Mouse (Mus musculus) bone marrow, adult 2 months (tissue): ENCODE results near the gene Scrt2. TPM values are rescaled to one million over a fixed set of nuclear protein-coding genes. Genes with fewer than 3 reads are reported as not detected.

ENCODE experiments used
- H3K27ac ChIP-seq: fragments of 200-500 bp; 2 replicates; pipeline ENCODE4 v1.5.1; 2012; ENCODE audit warnings: low read depth, mild to moderate bottlenecking, control low read depth, inconsistent platforms, low read length; ENCODE audit not compliant: control insufficient read depth, poor library complexity, insufficient read depth
- H3K4me1 ChIP-seq: fragments of 200-500 bp; 2 replicates; pipeline ENCODE4 v1.6.1; 2011; ENCODE audit warnings: low read length; ENCODE audit not compliant: control insufficient read depth, insufficient read depth
- H3K4me3 ChIP-seq: fragments of 200-500 bp; replicated peaks from 2 replicates; pipeline ENCODE3; 2011; ENCODE audit warnings: mild to moderate bottlenecking, low read depth, low read length, control low read depth; ENCODE audit not compliant: control insufficient read depth
- CTCF ChIP-seq: fragments of 200-500 bp; IDR thresholded peaks from 2 replicates; pipeline ENCODE4 v1.5.1; 2011; ENCODE audit warnings: low read length, control low read depth; ENCODE audit not compliant: control insufficient read depth, insufficient read depth
- POLR2A ChIP-seq: fragments of 200-500 bp; IDR thresholded peaks from 2 replicates; pipeline ENCODE4 v1.6.1; 2011; ENCODE audit warnings: low read depth, mild to moderate bottlenecking, control low read depth, low read length, borderline replicate concordance; ENCODE audit not compliant: control insufficient read depth
- WGBS: fragments of 180-500 bp; shearing (Covaris S2); methylation state at CpG from one replicate; pipeline ENCODE4 v1.1.7; 2018; 5-methylcytosine and 5-hydroxymethylcytosine counted together
- polyA plus RNA-seq: library from polyadenylated mRNA; stranded (reverse); fragments of >200 nt; gene quantifications from 2 replicates; pipeline ENCODE4 v1.2.4, GENCODE M21; 2011; ENCODE audit warnings: low replicate concordance; ENCODE audit not compliant: missing spikeins, insufficient read depth, insufficient read length

Gene Scrt2
- polyA plus RNA-seq, 1 experiment = not detected

- WGBS = 57% methylated on average over 10 of the region's 10 CpGs
- no peak overlapping the region for H3K27ac ChIP-seq
- TF ChIP-seq CTCF (no peak), POLR2A (no peak)
Observed at GRCm38 (mm10) chr2:152139191-152139987, 58.1 kb downstream of the Scrt2 start.

DNA sequence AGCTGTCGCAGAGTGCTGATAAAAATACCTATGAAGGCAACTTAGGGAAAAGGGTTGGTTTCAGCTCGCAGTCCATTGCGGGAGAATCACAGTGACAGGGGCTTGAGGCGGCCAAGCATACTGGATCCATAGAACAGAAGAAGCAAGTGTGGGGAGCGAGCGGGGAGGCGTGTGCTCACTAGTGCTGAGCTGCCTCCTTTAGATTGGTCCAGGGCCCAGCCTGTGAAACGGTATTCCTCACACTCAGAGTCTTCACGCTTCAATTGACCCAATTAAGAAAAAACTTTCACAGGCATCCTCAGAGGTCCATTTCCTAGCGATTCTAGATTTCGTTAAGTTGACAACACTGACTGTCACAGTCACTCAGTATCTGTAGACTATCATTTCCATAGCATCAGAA, 59.6 kb downstream of the Scrt2 start:
- TF ChIP-seq POLR2A = no peak
- TF ChIP-seq CTCF = no peak
- no peak overlapping the region for H3K27ac ChIP-seq
- WGBS = 79% methylated on average over 11 of the region's 11 CpGs
- H3K4me1 ChIP-seq = no peaks in the 10 kb centered on the region
- H3K4me3 ChIP-seq = no peak overlapping the region

More at GRCm38 (mm10) chr2:152139191-152139987, 58.1 kb downstream of the Scrt2 start:
- Histone ChIP-seq H3K4me1 (no peaks in the 10 kb centered on the region), H3K4me3 (no peak overlapping the region)

DNA sequence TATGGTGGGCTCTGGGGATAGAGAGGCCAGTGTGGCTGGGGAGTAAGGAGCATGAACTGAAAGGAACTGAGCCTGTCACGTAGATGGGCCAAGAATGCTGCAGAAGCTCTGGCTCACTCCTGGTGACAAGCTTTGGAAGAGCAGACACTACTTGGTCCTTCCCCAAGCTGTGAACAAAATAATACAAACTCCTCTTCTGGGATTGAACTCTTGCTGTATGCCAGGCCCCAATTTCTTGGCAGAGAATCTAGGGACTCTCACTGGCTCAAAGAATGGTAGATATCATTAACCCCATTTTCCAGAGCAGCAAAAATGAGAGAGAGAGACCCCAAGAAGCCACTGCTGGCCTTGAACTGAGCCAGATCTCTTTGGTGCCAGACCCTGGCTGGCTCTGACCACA, 60.2 kb downstream of the Scrt2 start:
- Histone ChIP-seq H3K27ac (no peak overlapping the region), H3K4me3 (no peak overlapping the region), H3K4me1 (no peaks in the 10 kb centered on the region)
- TF ChIP-seq CTCF = no peak
- no peak for TF ChIP-seq POLR2A
- WGBS = 50% methylated on average over 1 of the region's 1 CpGs

- Histone ChIP-seq H3K27ac (no peak overlapping the region), H3K4me1 (no peaks in the 10 kb centered on the region), H3K4me3 (no peak overlapping the region)
- 9% methylated on average over 13 of the region's 13 CpGs for WGBS
- TF ChIP-seq CTCF (no peak), POLR2A (no peak)
Observed at GRCm38 (mm10) chr2:152142046-152142445, 60.7 kb downstream of the Scrt2 start.

- TF ChIP-seq POLR2A (no peak), CTCF (no peak)
- Histone ChIP-seq H3K27ac (no peak overlapping the region), H3K4me1 (no peaks in the 10 kb centered on the region), H3K4me3 (no peak overlapping the region)
- 5% methylated on average over 11 of the region's 11 CpGs for WGBS
Observed at GRCm38 (mm10) chr2:152142571-152142970, 61.2 kb downstream of the Scrt2 start.

GRCm38 (mm10) chr2:152143279-152144157, 62.2 kb downstream of the Scrt2 start, which contains the start of gene Tcf15:
TSS of gene Tcf15 (plus strand) at chr2:152143561.
- no peaks in the 10 kb centered on the region for H3K4me1 ChIP-seq
- no peak within 1 kb of the TSS for H3K4me3 ChIP-seq
- WGBS = 2% methylated on average over 118 of the region's 118 CpGs
- TF ChIP-seq POLR2A = no peak
- TF ChIP-seq CTCF = no peak
- no peak within 1 kb of the TSS for H3K27ac ChIP-seq

- 26% methylated on average over 9 of the region's 9 CpGs for WGBS
- TF ChIP-seq POLR2A (no peak), CTCF (no peak)
- H3K27ac ChIP-seq = no peak overlapping the region
- H3K4me1 ChIP-seq = no peaks in the 10 kb centered on the region
- no peak overlapping the region for H3K4me3 ChIP-seq
Observed at GRCm38 (mm10) chr2:152144158-152144450, 62.8 kb downstream of the Scrt2 start.

DNA sequence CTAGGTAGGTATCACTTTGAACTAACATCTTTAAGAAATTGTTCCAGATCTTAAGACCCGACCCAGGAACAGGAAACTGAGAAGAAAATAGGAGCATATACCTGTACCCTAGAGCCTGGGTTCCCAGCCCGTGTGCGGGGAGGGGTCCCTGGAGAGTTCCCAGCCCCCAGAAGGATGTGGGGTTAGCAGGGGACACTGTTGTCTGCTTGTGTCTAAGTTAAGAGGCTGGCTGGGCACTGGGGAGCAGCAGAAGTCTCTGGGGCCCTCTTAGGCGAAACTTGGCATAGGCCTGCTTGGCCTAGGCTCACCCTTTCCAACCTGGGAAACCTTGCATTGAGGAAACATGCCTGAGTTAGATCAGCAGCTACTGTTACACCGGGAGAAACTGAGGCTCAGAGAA, 63.2 kb downstream of the Scrt2 start:
- H3K4me3 ChIP-seq = no peak overlapping the region
- TF ChIP-seq POLR2A (no peak), CTCF (no peak)
- H3K4me1 ChIP-seq = no peaks in the 10 kb centered on the region
- 58% methylated on average over 5 of the region's 5 CpGs for WGBS
- H3K27ac ChIP-seq = no peak overlapping the region

Other genes starting within 250 kb of the Scrt2 start
- gene Rspo4, start 238.6 kb upstream of the Scrt2 start, polyA plus RNA-seq = not detected in 2 replicates
- gene Angpt4, start 170.3 kb upstream of the Scrt2 start, polyA plus RNA-seq = 1.5 and 2.1 TPM in 2 replicates
- 3.0 and 13.0 TPM in 2 replicates for gene Fam110a, start 101.3 kb upstream of the Scrt2 start, polyA plus RNA-seq
- 0.77 and 2.6 TPM in 2 replicates for gene Slc52a3, start 85.0 kb upstream of the Scrt2 start, polyA plus RNA-seq
- gene Srxn1, start 24.0 kb downstream of the Scrt2 start, polyA plus RNA-seq = 8.9 and 11.6 TPM in 2 replicates
- 2.1 TPM in 1 of 2 replicates, not detected in the other for gene Tcf15, start 62.0 kb downstream of the Scrt2 start, polyA plus RNA-seq
- gene Csnk2a1, start 145.3 kb downstream of the Scrt2 start, polyA plus RNA-seq = 41.1 and 52.4 TPM in 2 replicates
- 10.6 and 27.9 TPM in 2 replicates for gene Tbc1d20, start 212.3 kb downstream of the Scrt2 start, polyA plus RNA-seq